Mouse (Mus musculus) G1E (cell line): ENCODE data around the gene Tuba3a.

Source experiments
- CTCF ChIP-seq: IDR thresholded peaks from 2 replicates; pipeline ENCODE4 v1.5.1; 2012; ENCODE audit warnings: low read depth, low read length, inconsistent platforms, mixed read lengths
- GATA1 ChIP-seq: IDR thresholded peaks from 2 replicates; pipeline ENCODE4 v1.6.1; 2012; ENCODE audit warnings: borderline replicate concordance, low read length, inconsistent platforms, mixed read lengths

DNA sequence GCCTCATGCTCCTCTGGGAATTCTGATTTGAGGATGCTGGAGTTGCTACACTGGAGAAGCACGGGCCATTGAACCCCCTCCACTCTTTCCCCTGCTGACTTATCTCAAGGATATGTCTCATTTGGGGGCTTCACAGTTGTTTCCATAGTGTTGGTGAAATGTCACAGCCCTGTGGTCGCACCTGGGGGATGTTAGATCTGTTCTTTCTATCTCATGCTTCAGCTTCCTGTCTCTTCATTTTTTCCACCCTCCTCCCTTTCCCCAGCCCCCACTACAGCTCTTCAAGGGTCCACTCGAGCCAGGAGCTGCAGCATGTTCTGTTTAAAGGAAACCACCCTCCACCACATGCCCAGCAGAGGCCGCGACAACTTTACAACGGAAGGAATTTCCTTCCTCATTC, 47.4 kb downstream of the Tuba3a start:
- TF ChIP-seq CTCF (no peak), GATA1 (no peak)
